Mouse (Mus musculus) left cerebral cortex, adult 9 months (tissue): ENCODE measurements at regions not wholly inside any gene's neighbourhood (a gene's known extent, or its start where the extent isn't known, plus 50 kb on each side); places are given as distances from the start of the nearest gene placed in this dataset.
A peak's percentile ranks its signal among the peaks of the same experiment; 100 is the strongest.

Experiments used
- DNase-seq, 2 experiments: peaks; one replicate each; pipeline ENCODE4 v3.0.0; 2022; ENCODE audit warnings: low spot score in 2 of 2

DNA sequence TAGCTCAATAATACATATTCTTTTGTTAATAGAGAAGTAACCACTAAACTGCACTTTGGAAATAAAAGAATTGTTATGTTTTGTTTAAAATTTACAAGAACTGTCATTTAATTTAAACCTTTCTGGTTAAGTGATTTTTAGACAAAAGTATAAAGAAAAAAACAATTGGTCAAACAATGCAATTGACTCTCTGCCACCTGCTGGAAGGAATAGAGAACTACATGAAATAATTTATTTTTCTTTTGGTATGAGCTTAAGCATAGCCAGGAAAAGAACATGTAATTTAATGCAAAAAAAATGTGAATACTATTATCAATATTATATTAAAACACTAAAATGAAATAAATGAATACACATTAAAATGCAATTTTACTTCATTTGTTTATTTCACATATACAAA is 465.5 kb upstream of the Pcdh10 start:
- DNase-seq, result no peak

DNA sequence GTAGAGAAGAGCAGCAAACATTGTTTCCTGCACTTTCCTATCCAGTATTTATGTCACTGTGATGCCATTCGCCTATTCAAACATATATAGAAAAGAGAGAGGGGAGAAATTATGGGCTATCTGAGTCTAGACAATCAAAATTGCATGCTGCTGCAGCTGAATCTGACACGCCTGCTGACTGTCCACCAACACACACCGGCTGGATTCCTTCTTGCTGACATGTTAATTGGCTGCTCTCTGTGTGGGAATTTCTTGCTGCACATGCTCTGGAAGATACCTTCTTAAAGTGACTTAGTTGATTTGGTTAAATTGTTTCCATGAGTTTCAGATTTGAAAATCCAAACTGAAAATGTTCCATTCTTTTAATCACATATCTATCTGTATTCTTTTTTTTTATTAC is 463.9 kb upstream of the Pcdh10 start:
- DNase-seq, result peak in 1 of 2 experiments; percentile 9
